9 mouse cellular contexts compared by ENCODE assay signal in the genomic region with DNA sequence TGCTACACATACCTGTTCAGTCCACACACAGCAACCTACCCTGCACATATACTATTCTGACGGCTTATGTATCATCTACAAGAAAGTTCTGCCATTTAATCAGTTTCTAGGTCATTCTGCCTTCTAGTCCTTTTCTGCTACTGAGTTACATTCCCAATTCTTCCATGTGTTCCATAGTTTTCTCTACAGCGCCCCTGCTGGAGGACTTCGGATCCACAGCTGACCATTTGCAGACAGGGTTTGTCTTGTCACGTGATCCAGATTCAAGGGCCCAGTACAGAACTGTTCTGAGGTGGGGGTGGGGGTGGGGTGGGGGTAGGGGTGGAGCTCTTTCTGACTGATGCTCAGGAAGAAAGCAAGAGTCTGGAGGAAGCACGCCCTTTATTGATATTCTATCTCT.
DNase-seq lines count a peak whose midpoint lies in the region; ATAC-seq lines count a peak whose summit lies in the region.
"Had no signal": no experiment of that assay in that cellular context is flagged by ENCODE, and none has a peak within 500 bp of the region (broad histone marks: within the 10 kb centered on the region; RNA-seq: fewer than 3 reads in every experiment).

No protein-coding gene starts in this region.

- no peaks in the 10 kb centered on the region for H3K36me3 ChIP-seq in midbrain, embryonic 13.5 days

- no peak overlapping the region for H3K4me2 ChIP-seq in midbrain, embryonic 13.5 days (replicated peaks)

- WGBS in midbrain, embryonic 13.5 days = 41% methylated on average over 5 of the region's 5 CpGs

- H3K4me1 ChIP-seq in midbrain, embryonic 13.5 days (replicated peaks) = no peaks in the 10 kb centered on the region

- H3K27me3 ChIP-seq in midbrain, embryonic 13.5 days = peaks cover 23% of the 10 kb centered on the region

- no peaks in the 10 kb centered on the region for H3K9me3 ChIP-seq in midbrain, embryonic 13.5 days

- H3K27ac ChIP-seq in midbrain, embryonic 13.5 days = no peak overlapping the region

- no peak overlapping the region for H3K4me3 ChIP-seq in midbrain, embryonic 13.5 days (replicated peaks)
- H3K4me3 ChIP-seq: myocyte had no signal

- peak; percentile 38 to 68 for DNase-seq in cerebellum, postnatal 14 days
- DNase-seq in cerebellum, adult 11 months = no peak
- peak; percentile 12 for DNase-seq in ovary, postnatal 36 days (ENCODE audit: low spot score)
- DNase-seq in ovary, postnatal 14 days (ENCODE audit: low spot score) = no peak
- DNase-seq in heart, postnatal 4 days = peak; percentile 46
- no peak for DNase-seq in urinary bladder, adult 2 months (ENCODE audit: low spot score)
- DNase-seq in left cerebral cortex, adult 8-10 months (ENCODE audit: low spot score in 2 of 2) = no peak

- no peak overlapping the region for H3K9ac ChIP-seq in midbrain, embryonic 13.5 days (replicated peaks)

- 0 out of 2 replicates have a peak, but pooled peaks have one; percentile 55 for ATAC-seq in midbrain, embryonic 13.5 days

Comparison
In these comparisons a context has a peak if more than half of its experiments do, and no peak if none do; other contexts are left out.
1. DNase-seq: peak in cerebellum, postnatal 14 days (2 of 2), ovary, postnatal 36 days (single experiment) and heart, postnatal 4 days (single experiment); none in cerebellum, adult 11 months (single experiment), ovary, postnatal 14 days (single experiment), urinary bladder, adult 2 months (single experiment) and left cerebral cortex, adult 8-10 months (0 of 2).